Mouse (Mus musculus) liver, postnatal 0 days (tissue): ENCODE measurements around the gene Wnt10b. TPM values are rescaled to one million over a fixed set of nuclear protein-coding genes. Genes with fewer than 3 reads are reported as not detected.

Experiments used
- ATAC-seq: fragments of 200-750 bp; cut with Nextera tagmentation; 2 replicates; pipeline ENCODE4 v1.8.0; 2017; ENCODE audit warnings: mild to moderate bottlenecking, moderate library complexity
- DNase-seq: peaks from one replicate; pipeline ENCODE4 v3.0.0-alpha.2; 2016
- H3K27ac ChIP-seq: fragments of 300-500 bp; sonication (generic); 2 replicates; pipeline ENCODE4 v1.5.1; 2014; ENCODE audit warnings: antibody characterized with exemption, moderate library complexity, mild to moderate bottlenecking, low read depth
- H3K27me3 ChIP-seq: fragments of 300-500 bp; sonication (generic); 2 replicates; pipeline ENCODE4 v1.6.1; 2014; ENCODE audit warnings: low read length, control low read depth, mixed read lengths; ENCODE audit not compliant: insufficient read depth
- H3K36me3 ChIP-seq: fragments of 300-500 bp; sonication (generic); replicated peaks from 2 replicates; pipeline ENCODE4 v1.6.1; 2014; ENCODE audit warnings: mild to moderate bottlenecking, control low read depth, low read length, moderate library complexity, mixed read lengths; ENCODE audit not compliant: insufficient read depth
- H3K4me1 ChIP-seq: fragments of 300-500 bp; sonication (generic); 2 replicates; pipeline ENCODE4 v1.6.1; 2014; ENCODE audit warnings: antibody characterized with exemption, mild to moderate bottlenecking, control low read depth; ENCODE audit not compliant: insufficient read depth
- H3K4me2 ChIP-seq: fragments of 300-500 bp; sonication (generic); 2 replicates; pipeline ENCODE4 v1.6.1; 2014; ENCODE audit warnings: low read depth, mild to moderate bottlenecking, low read length, moderate library complexity, mixed read lengths
- H3K4me3 ChIP-seq: fragments of 300-500 bp; sonication (generic); 2 replicates; pipeline ENCODE4 v1.5.1; 2014; ENCODE audit warnings: low read depth, low read length
- H3K9ac ChIP-seq: fragments of 300-500 bp; sonication (generic); replicated peaks from 2 replicates; pipeline ENCODE4 v1.6.1; 2014; ENCODE audit warnings: mild to moderate bottlenecking, moderate library complexity
- H3K9me3 ChIP-seq: fragments of 300-500 bp; sonication (generic); 2 replicates; pipeline ENCODE4 v1.6.1; 2016; ENCODE audit warnings: mild to moderate bottlenecking, control low read depth, low read length, mixed read lengths
- CTCF ChIP-seq: sonication (generic); IDR thresholded peaks from 2 replicates; pipeline ENCODE4 v1.5.1; 2016; ENCODE audit warnings: antibody characterized with exemption, low read depth
- EP300 ChIP-seq: IDR thresholded peaks from 2 replicates; pipeline ENCODE4 v1.6.1; 2016; ENCODE audit warnings: antibody characterized with exemption, low read depth, mild to moderate bottlenecking
- WGBS: fragments of 180-500 bp; shearing (Covaris S2); extraction: QIAGEN DNeasy Blood & Tissue Kit; methylation state at CpG from one replicate; pipeline ENCODE4 v1.1.7; 2014; ENCODE audit not compliant: insufficient replicate concordance; 5-methylcytosine and 5-hydroxymethylcytosine counted together
- polyA plus RNA-seq: library from polyadenylated mRNA; unstranded; fragments of >200 nt; fragmentation: Nextera tagmentation; extraction: Ambion mirVana; gene quantifications from 2 replicates; pipeline ENCODE4 v1.2.1, GENCODE M21; 2015

The Wnt10b gene
- polyA plus RNA-seq, 1 experiment from 2014 or later, result 0.04 TPM

GRCm38 (mm10) chr15:98806809-98807770 is 29.1 kb upstream of the Wnt10b start:
- peak overlapping the region; percentile 21 for H3K4me3 ChIP-seq
- 0 out of 2 replicates have a peak, but pooled peaks cover 7% of the 10 kb centered on the region for H3K36me3 ChIP-seq
- peak overlapping the region; percentile 65 for H3K4me2 ChIP-seq
- peak; percentile 51 for DNase-seq
- peaks cover 27% of the 10 kb centered on the region for H3K4me1 ChIP-seq
- no peak overlapping the region for H3K9ac ChIP-seq
- no peak for ATAC-seq
- H3K27ac ChIP-seq, result no peak overlapping the region
- WGBS, result 1% methylated on average over 50 of the region's 58 CpGs
- H3K27me3 ChIP-seq, result peaks cover 80% of the 10 kb centered on the region
- TF ChIP-seq EP300 (no peak), CTCF (no peak)
- no peaks in the 10 kb centered on the region for H3K9me3 ChIP-seq

GRCm38 (mm10) chr15:98806071-98806808 is 28.3 kb upstream of the Wnt10b start:
- Histone ChIP-seq H3K27ac (no peak overlapping the region), H3K9ac (no peak overlapping the region), H3K36me3 (0 out of 2 replicates have a peak, but pooled peaks cover 3% of the 10 kb centered on the region), H3K9me3 (no peaks in the 10 kb centered on the region), H3K27me3 (peaks cover 88% of the 10 kb centered on the region), H3K4me2 (peak overlapping the region; percentile 67), H3K4me1 (peaks cover 27% of the 10 kb centered on the region), H3K4me3 (peak overlapping the region; percentile 27; the same call in 1 of the 2 replicates)
- TF ChIP-seq EP300 (no peak), CTCF (no peak)
- DNase-seq (no peak), ATAC-seq (no peak)
- 12% methylated on average over 30 of the region's 30 CpGs for WGBS

- Histone ChIP-seq H3K9ac (no peak overlapping the region; the same call in 1 of the 2 replicates), H3K36me3 (no peaks in the 10 kb centered on the region), H3K27ac (no peak overlapping the region), H3K27me3 (peaks cover 95% of the 10 kb centered on the region), H3K4me1 (peaks cover 27% of the 10 kb centered on the region), H3K4me3 (peak overlapping the region; percentile 27), H3K4me2 (peak overlapping the region; percentile 67), H3K9me3 (no peaks in the 10 kb centered on the region)
- ATAC-seq (no peak; the same call in 1 of the 2 replicates), DNase-seq (peak; percentile 67)
- TF ChIP-seq CTCF (peak; percentile 66), EP300 (no peak)
- 2% methylated on average over 62 of the region's 64 CpGs for WGBS
Observed at GRCm38 (mm10) chr15:98805324-98806040, 27.5 kb upstream of the Wnt10b start.

GRCm38 (mm10) chr15:98804054-98804453 is 26.1 kb upstream of the Wnt10b start:
- Histone ChIP-seq H3K27ac (no peak overlapping the region), H3K9me3 (no peaks in the 10 kb centered on the region), H3K4me1 (peaks cover 27% of the 10 kb centered on the region), H3K36me3 (no peaks in the 10 kb centered on the region), H3K4me3 (peak overlapping the region; percentile 17; the same call in 1 of the 2 replicates), H3K27me3 (peaks cover 98% of the 10 kb centered on the region), H3K9ac (no peak overlapping the region), H3K4me2 (peak overlapping the region; percentile 42)
- ATAC-seq (peak; percentile 63), DNase-seq (peak; percentile 87)
- WGBS, result 1% methylated on average over 32 of the region's 32 CpGs
- TF ChIP-seq EP300 (no peak), CTCF (peak; percentile 81)

- Histone ChIP-seq H3K4me2 (no peak overlapping the region), H3K9ac (no peak overlapping the region), H3K4me1 (peaks cover 25% of the 10 kb centered on the region), H3K27me3 (peaks cover 98% of the 10 kb centered on the region), H3K27ac (no peak overlapping the region), H3K9me3 (no peaks in the 10 kb centered on the region), H3K4me3 (no peak overlapping the region), H3K36me3 (no peaks in the 10 kb centered on the region)
- 7% methylated on average over 8 of the region's 8 CpGs for WGBS
- DNase-seq, result no peak
- no peak for ATAC-seq
- TF ChIP-seq EP300 (no peak), CTCF (no peak)
Observed at GRCm38 (mm10) chr15:98802926-98803325, 25.0 kb upstream of the Wnt10b start.
